Mouse (Mus musculus): ENCODE data around the gene Serbp1. TPM values are rescaled to one million over a fixed set of nuclear protein-coding genes. Genes with fewer than 3 reads are reported as not detected.

Serbp1 gene
- polyA plus RNA-seq (2015; fragmentation: Illumina TruSeq; extraction: RNeasy Lipid Tissue Mini Kit (QIAGEN cat#74804); ENCODE audit: insufficient read depth, low read depth, low replicate concordance): 50.4 TPM

GRCm38 (mm10) chr6:67237977-67238376 lies at the start of gene Serbp1:
Serbp1 (plus strand) TSS chr6:67238176.

Other genes starting within 250 kb of the Serbp1 start
- 1.9 TPM for gene Gadd45a, start 200.7 kb upstream of the Serbp1 start, polyA plus RNA-seq (2015; fragmentation: Illumina TruSeq; extraction: RNeasy Lipid Tissue Mini Kit (QIAGEN cat#74804); ENCODE audit: insufficient read depth, low read depth, low replicate concordance)
- gene Il12rb2, start 138.0 kb downstream of the Serbp1 start, polyA plus RNA-seq (2015; fragmentation: Illumina TruSeq; extraction: RNeasy Lipid Tissue Mini Kit (QIAGEN cat#74804); ENCODE audit: insufficient read depth, low read depth, low replicate concordance): not detected

Data from pancreas, adult 10 weeks (tissue).